Mouse (Mus musculus): ENCODE data around the gene Igtp.
"Not testable (repeated sequence)": the region's sequence is repeated elsewhere in the genome, so short reads cannot be mapped to it uniquely, and the experiment has no call there.

Igtp gene

GRCm38 (mm10) chr11:58199229-58200037 lies at the start of gene Igtp, which contains the start of gene Irgm2:
Gene Igtp, plus strand, starts transcription at chr11:58199556.
Gene Irgm2, plus strand, starts transcription at chr11:58199618.
- DNase-seq (ENCODE audit: low read depth, low spot score), result peak; percentile 6

- no peak for DNase-seq (ENCODE audit: low read depth, low spot score)
These were observed 43.9 kb upstream of the Igtp start for GRCm38 (mm10) chr11:58155458-58155857.

- DNase-seq (ENCODE audit: low read depth, low spot score), result no peak
These were observed 42.5 kb upstream of the Igtp start for GRCm38 (mm10) chr11:58156871-58157270.

- no peak for DNase-seq (ENCODE audit: low read depth, low spot score)
These were observed 34.3 kb upstream of the Igtp start for GRCm38 (mm10) chr11:58165072-58165471.

GRCm38 (mm10) chr11:58167822-58168166 lies 31.6 kb upstream of the Igtp start:
- DNase-seq (ENCODE audit: low read depth, low spot score), result no peak

- DNase-seq (ENCODE audit: low read depth, low spot score), result peak; percentile 91
These were observed 31.0 kb upstream of the Igtp start, which contains the start of gene Gemin5 for GRCm38 (mm10) chr11:58168167-58168915. Gene Gemin5, minus strand, starts transcription at chr11:58168539.

GRCm38 (mm10) chr11:58169666-58170065 lies 29.7 kb upstream of the Igtp start:
- DNase-seq (ENCODE audit: low read depth, low spot score), result no peak

GRCm38 (mm10) chr11:58171459-58172091 lies 27.8 kb upstream of the Igtp start, which contains the start of gene Mrpl22:
Gene Mrpl22, plus strand, starts transcription at chr11:58171661.
- peak; percentile 99 for DNase-seq (ENCODE audit: low read depth, low spot score)

- peak; percentile 88 for DNase-seq (ENCODE audit: low read depth, low spot score)
These were observed 19.8 kb upstream of the Igtp start for GRCm38 (mm10) chr11:58179563-58179962.

- not testable (repeated sequence) for DNase-seq (ENCODE audit: low read depth, low spot score)
These were observed 19.4 kb upstream of the Igtp start for GRCm38 (mm10) chr11:58179986-58180385.

GRCm38 (mm10) chr11:58180756-58181155 lies 18.6 kb upstream of the Igtp start:
- DNase-seq (ENCODE audit: low read depth, low spot score), result no peak

- DNase-seq (ENCODE audit: low read depth, low spot score), result no peak
These were observed 15.8 kb upstream of the Igtp start for GRCm38 (mm10) chr11:58183579-58183978.

- DNase-seq (ENCODE audit: low read depth, low spot score), result no peak
These were observed 9.7 kb upstream of the Igtp start for GRCm38 (mm10) chr11:58189675-58190074.

GRCm38 (mm10) chr11:58193326-58193725 lies 6.0 kb upstream of the Igtp start:
- DNase-seq (ENCODE audit: low read depth, low spot score), result no peak

GRCm38 (mm10) chr11:58193860-58194520 lies 5.4 kb upstream of the Igtp start:
- no peak for DNase-seq (ENCODE audit: low read depth, low spot score)

- no peak for DNase-seq (ENCODE audit: low read depth, low spot score)
These were observed 693 bp upstream of the Igtp start for GRCm38 (mm10) chr11:58198663-58199062.

GRCm38 (mm10) chr11:58200226-58200625 lies 870 bp downstream of the Igtp start:
- DNase-seq (ENCODE audit: low read depth, low spot score), result no peak

GRCm38 (mm10) chr11:58201052-58201451 lies 1.7 kb downstream of the Igtp start:
- no peak for DNase-seq (ENCODE audit: low read depth, low spot score)

- DNase-seq (ENCODE audit: low read depth, low spot score), result no peak
These were observed 11.0 kb downstream of the Igtp start for GRCm38 (mm10) chr11:58210321-58210886.

GRCm38 (mm10) chr11:58211062-58211681 lies 11.8 kb downstream of the Igtp start:
- no peak for DNase-seq (ENCODE audit: low read depth, low spot score)

- DNase-seq (ENCODE audit: low read depth, low spot score), result no peak
These were observed 12.3 kb downstream of the Igtp start for GRCm38 (mm10) chr11:58211682-58212067.
